Mouse (Mus musculus): ENCODE measurements around the gene Kcna3.

DNA sequence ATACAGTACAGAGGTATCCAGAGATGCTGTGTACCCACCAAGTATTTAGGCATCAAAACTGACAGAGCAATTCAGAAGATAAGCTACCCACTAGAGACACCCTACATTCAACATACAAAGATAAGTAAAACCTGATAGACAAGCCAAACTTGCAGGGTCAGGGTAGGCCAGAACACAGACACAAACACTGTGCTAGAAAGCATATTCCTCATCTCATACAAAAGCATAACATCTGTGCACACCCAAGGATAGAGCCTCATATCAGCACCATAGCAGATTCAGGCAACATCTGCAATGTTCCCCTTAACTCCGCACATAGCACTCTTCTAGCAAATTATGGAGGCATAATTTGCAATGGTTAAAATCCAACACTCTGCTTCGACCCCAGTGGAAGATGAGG lies 41.1 kb downstream of the Kcna3 start:
- TF ChIP-seq POLR2A (IDR thresholded peaks at IDR 0.05; ENCODE audit: control insufficient read depth, low read depth, low read length) (no peak), CTCF (IDR thresholded peaks at IDR 0.05; ENCODE audit: control insufficient read depth, insufficient read depth, insufficient replicate concordance, low read depth, low read length) (no peak)
